18 mouse cellular contexts compared by ENCODE assay signal in genomic region chr14:109708733-109709132, GRCm38 (mm10).
"Had no signal": no experiment of that assay in that cellular context is flagged by ENCODE, and none has a peak within 500 bp of the region (broad histone marks: within the 10 kb centered on the region; RNA-seq: fewer than 3 reads in every experiment).

No protein-coding gene starts in this region.

- H3K36me3 ChIP-seq: kidney, embryonic 15.5 days; limb, embryonic 10.5 days; midbrain, embryonic 15.5 days; neural tube, embryonic 12.5 days; stomach, embryonic 15.5 days had no signal

- H3K27ac ChIP-seq: kidney, embryonic 15.5 days; left cerebral cortex, adult 2 months; limb, embryonic 10.5 days; midbrain, embryonic 15.5 days; neural tube, embryonic 12.5 days; stomach, embryonic 15.5 days had no signal

- H3K9ac ChIP-seq: kidney, embryonic 15.5 days; lung, embryonic 14.5 days; midbrain, embryonic 15.5 days; neural tube, embryonic 12.5 days; stomach, embryonic 15.5 days had no signal

- H3K4me3 ChIP-seq: kidney, embryonic 15.5 days; left cerebral cortex, adult 2 months; limb, embryonic 10.5 days; megakaryocyte, embryonic 14.5 days; midbrain, embryonic 15.5 days; neural tube, embryonic 12.5 days; stomach, embryonic 15.5 days had no signal

- H3K4me1 ChIP-seq: kidney, embryonic 15.5 days; limb, embryonic 10.5 days; megakaryocyte, embryonic 14.5 days; midbrain, embryonic 15.5 days; neural tube, embryonic 12.5 days; stomach, embryonic 15.5 days had no signal

- H3K4me2 ChIP-seq: kidney, embryonic 15.5 days; liver, embryonic 11.5 days; lung, embryonic 14.5 days; midbrain, embryonic 11.5 days; midbrain, embryonic 15.5 days; neural tube, embryonic 12.5 days; stomach, embryonic 15.5 days had no signal

- H3K9me3 ChIP-seq: kidney, embryonic 15.5 days; limb, embryonic 10.5 days; megakaryocyte, embryonic 14.5 days; midbrain, embryonic 15.5 days; neural tube, embryonic 12.5 days; stomach, embryonic 15.5 days had no signal

- H3K27me3 ChIP-seq: kidney, embryonic 15.5 days; megakaryocyte, embryonic 14.5 days; midbrain, embryonic 15.5 days; neural tube, embryonic 12.5 days; stomach, embryonic 15.5 days had no signal

- DNase-seq: kidney, adult 2 months; kidney, postnatal 14 days; layer of hippocampus, adult 9-11 months; lung, embryonic 14.5 days; lung, postnatal 10 days; lung, postnatal 4 days; right cerebral cortex, postnatal 4 days; spleen, adult 18-20 months; thymus, postnatal 4 days had no signal

- ATAC-seq: midbrain, embryonic 15.5 days had no signal
